Mouse (Mus musculus): ENCODE data around the gene Cdh1. TPM values are rescaled to one million over a fixed set of nuclear protein-coding genes. Genes with fewer than 3 reads are reported as not detected.
A peak's percentile ranks its signal among the peaks of the same experiment; 100 is the strongest.

The Cdh1 gene
- total RNA-seq, 1 experiment = 254 TPM

GRCm38 (mm10) chr8:106646153-106646552 lies 43.0 kb downstream of the Cdh1 start:
- Histone ChIP-seq H3K9me3 (ENCODE audit: control insufficient read depth, insufficient read depth, low read depth, low read length) (no peaks in the 10 kb centered on the region), H3K36me3 (ENCODE audit: control insufficient read depth, insufficient read depth, low read length, poor library complexity, severe bottlenecking) (peaks cover 19% of the 10 kb centered on the region), H3K4me3 (ENCODE audit: insufficient read depth in 1 of 2, low read depth in 1 of 2, low read length in 2 of 2, poor library complexity in 1 of 2, severe bottlenecking in 1 of 2) (no peak overlapping the region), H3K4me1 (ENCODE audit: control insufficient read depth in 2 of 2, insufficient read depth in 2 of 2, low read length in 2 of 2, poor library complexity in 1 of 2) (peaks cover 18 to 29% of the 10 kb centered on the region in 2 experiments), H3K9ac (ENCODE audit: insufficient read depth, low read depth, low read length, poor library complexity, severe bottlenecking) (no peak overlapping the region), H3K27ac (ENCODE audit: insufficient read depth, low read depth, low read length, poor library complexity, severe bottlenecking) (no peak overlapping the region)
- no peak for DNase-seq (ENCODE audit: low read depth, low spot score)
- in situ Hi-C loops (cut with MboI; ENCODE audit: low sequenced_read_pairs in 2 of 2, unreplicated experiment in 2 of 2) = loop anchor here in 1 of 2 experiments (5.0 kb wide), 1 partner anchor 79 kb away; no protein-coding TSS in a partner anchor
- no peak for TF ChIP-seq CHD2 (IDR thresholded peaks at IDR 0.05; ENCODE audit: low read depth, low read length)
- TF ChIP-seq MAFK (IDR thresholded peaks at IDR 0.05; ENCODE audit: insufficient read depth, low read depth, low read length) = no peak
- TF ChIP-seq HCFC1 (IDR thresholded peaks at IDR 0.05; ENCODE audit: borderline replicate concordance, insufficient read depth, low read length) = no peak
- TF ChIP-seq ZC3H11A (IDR thresholded peaks at IDR 0.05; ENCODE audit: borderline replicate concordance, low read depth, low read length) = no peak
- no peak for TF ChIP-seq ZNF384 (IDR thresholded peaks at IDR 0.05; ENCODE audit: low read depth, low read length)

- no peaks in the 10 kb centered on the region for H3K9me3 ChIP-seq (ENCODE audit: control insufficient read depth, insufficient read depth, low read depth, low read length)
- peaks cover 24% of the 10 kb centered on the region for H3K36me3 ChIP-seq (ENCODE audit: control insufficient read depth, insufficient read depth, low read length, poor library complexity, severe bottlenecking)
- no peak overlapping the region; the same call in 1 of the 2 replicates for H3K9ac ChIP-seq (ENCODE audit: insufficient read depth, low read depth, low read length, poor library complexity, severe bottlenecking)
- H3K4me3 ChIP-seq (ENCODE audit: insufficient read depth in 1 of 2, low read depth in 1 of 2, low read length in 2 of 2, poor library complexity in 1 of 2, severe bottlenecking in 1 of 2) = no peak overlapping the region
- TF ChIP-seq ZNF384 (IDR thresholded peaks at IDR 0.05; ENCODE audit: low read depth, low read length) = no peak
- no peak for TF ChIP-seq ZC3H11A (IDR thresholded peaks at IDR 0.05; ENCODE audit: borderline replicate concordance, low read depth, low read length)
- no peak for TF ChIP-seq HCFC1 (IDR thresholded peaks at IDR 0.05; ENCODE audit: borderline replicate concordance, insufficient read depth, low read length)
- no peak for TF ChIP-seq MAFK (IDR thresholded peaks at IDR 0.05; ENCODE audit: insufficient read depth, low read depth, low read length)
- TF ChIP-seq CHD2 (IDR thresholded peaks at IDR 0.05; ENCODE audit: low read depth, low read length) = no peak
- no peak for DNase-seq (ENCODE audit: low read depth, low spot score)
- H3K4me1 ChIP-seq (ENCODE audit: control insufficient read depth in 2 of 2, insufficient read depth in 2 of 2, low read length in 2 of 2, poor library complexity in 1 of 2) = peaks cover 14 to 24% of the 10 kb centered on the region in 2 experiments
- H3K27ac ChIP-seq (ENCODE audit: insufficient read depth, low read depth, low read length, poor library complexity, severe bottlenecking) = no peak overlapping the region
- in situ Hi-C loops (cut with MboI; ENCODE audit: low sequenced_read_pairs in 2 of 2, unreplicated experiment in 2 of 2) = loop anchor here in 1 of 2 experiments (5.0 kb wide), 1 partner anchor 79 kb away; no protein-coding TSS in a partner anchor
Observed at GRCm38 (mm10) chr8:106646731-106647130, 43.6 kb downstream of the Cdh1 start.

GRCm38 (mm10) chr8:106647387-106647786 lies 44.2 kb downstream of the Cdh1 start:
- peaks cover 26% of the 10 kb centered on the region for H3K36me3 ChIP-seq (ENCODE audit: control insufficient read depth, insufficient read depth, low read length, poor library complexity, severe bottlenecking)
- in situ Hi-C loops (cut with MboI; ENCODE audit: low sequenced_read_pairs in 2 of 2, unreplicated experiment in 2 of 2) = loop anchor here in 1 of 2 experiments (5.0 kb wide), 1 partner anchor 80 kb away; no protein-coding TSS in a partner anchor
- peak; percentile 78 for DNase-seq (ENCODE audit: low read depth, low spot score)
- no peaks in the 10 kb centered on the region for H3K9me3 ChIP-seq (ENCODE audit: control insufficient read depth, insufficient read depth, low read depth, low read length)
- peaks cover 11 to 17% of the 10 kb centered on the region in 2 experiments for H3K4me1 ChIP-seq (ENCODE audit: control insufficient read depth in 2 of 2, insufficient read depth in 2 of 2, low read length in 2 of 2, poor library complexity in 1 of 2)
- no peak for TF ChIP-seq HCFC1 (IDR thresholded peaks at IDR 0.05; ENCODE audit: borderline replicate concordance, insufficient read depth, low read length)
- TF ChIP-seq ZC3H11A (IDR thresholded peaks at IDR 0.05; ENCODE audit: borderline replicate concordance, low read depth, low read length) = peak; percentile 92
- no peak overlapping the region for H3K27ac ChIP-seq (ENCODE audit: insufficient read depth, low read depth, low read length, poor library complexity, severe bottlenecking)
- no peak overlapping the region for H3K4me3 ChIP-seq (ENCODE audit: insufficient read depth in 1 of 2, low read depth in 1 of 2, low read length in 2 of 2, poor library complexity in 1 of 2, severe bottlenecking in 1 of 2)
- no peak overlapping the region for H3K9ac ChIP-seq (ENCODE audit: insufficient read depth, low read depth, low read length, poor library complexity, severe bottlenecking)

GRCm38 (mm10) chr8:106648421-106648820 lies 45.3 kb downstream of the Cdh1 start:
- in situ Hi-C loops (cut with MboI; ENCODE audit: low sequenced_read_pairs in 2 of 2, unreplicated experiment in 2 of 2) = loop anchor here in 1 of 2 experiments (5.0 kb wide), 1 partner anchor 81 kb away; no protein-coding TSS in a partner anchor

More at GRCm38 (mm10) chr8:106648421-106648820, 45.3 kb downstream of the Cdh1 start:
- H3K4me1 ChIP-seq (ENCODE audit: control insufficient read depth in 2 of 2, insufficient read depth in 2 of 2, low read length in 2 of 2, poor library complexity in 1 of 2) = peaks cover 10 to 13% of the 10 kb centered on the region in 2 experiments
- DNase-seq (ENCODE audit: low read depth, low spot score) = no peak
- TF ChIP-seq ZNF384 (IDR thresholded peaks at IDR 0.05; ENCODE audit: low read depth, low read length) (no peak), HCFC1 (IDR thresholded peaks at IDR 0.05; ENCODE audit: borderline replicate concordance, insufficient read depth, low read length) (no peak), MAFK (IDR thresholded peaks at IDR 0.05; ENCODE audit: insufficient read depth, low read depth, low read length) (no peak), CHD2 (IDR thresholded peaks at IDR 0.05; ENCODE audit: low read depth, low read length) (no peak), ZC3H11A (IDR thresholded peaks at IDR 0.05; ENCODE audit: borderline replicate concordance, low read depth, low read length) (no peak)
- H3K9ac ChIP-seq (ENCODE audit: insufficient read depth, low read depth, low read length, poor library complexity, severe bottlenecking) = no peak overlapping the region
- H3K27ac ChIP-seq (ENCODE audit: insufficient read depth, low read depth, low read length, poor library complexity, severe bottlenecking) = no peak overlapping the region
- no peak overlapping the region for H3K4me3 ChIP-seq (ENCODE audit: insufficient read depth in 1 of 2, low read depth in 1 of 2, low read length in 2 of 2, poor library complexity in 1 of 2, severe bottlenecking in 1 of 2)
- H3K9me3 ChIP-seq (ENCODE audit: control insufficient read depth, insufficient read depth, low read depth, low read length) = no peaks in the 10 kb centered on the region
- H3K36me3 ChIP-seq (ENCODE audit: control insufficient read depth, insufficient read depth, low read length, poor library complexity, severe bottlenecking) = peaks cover 29% of the 10 kb centered on the region
